Mouse (Mus musculus): ENCODE data around the gene Scrn3. TPM values are rescaled to one million over a fixed set of nuclear protein-coding genes. Genes with fewer than 3 reads are reported as not detected.

The Scrn3 gene
- polyA plus RNA-seq (2015; fragmentation: Nextera tagmentation; extraction: Ambion mirVana): 8.1 and 9.6 TPM in 2 replicates

DNA sequence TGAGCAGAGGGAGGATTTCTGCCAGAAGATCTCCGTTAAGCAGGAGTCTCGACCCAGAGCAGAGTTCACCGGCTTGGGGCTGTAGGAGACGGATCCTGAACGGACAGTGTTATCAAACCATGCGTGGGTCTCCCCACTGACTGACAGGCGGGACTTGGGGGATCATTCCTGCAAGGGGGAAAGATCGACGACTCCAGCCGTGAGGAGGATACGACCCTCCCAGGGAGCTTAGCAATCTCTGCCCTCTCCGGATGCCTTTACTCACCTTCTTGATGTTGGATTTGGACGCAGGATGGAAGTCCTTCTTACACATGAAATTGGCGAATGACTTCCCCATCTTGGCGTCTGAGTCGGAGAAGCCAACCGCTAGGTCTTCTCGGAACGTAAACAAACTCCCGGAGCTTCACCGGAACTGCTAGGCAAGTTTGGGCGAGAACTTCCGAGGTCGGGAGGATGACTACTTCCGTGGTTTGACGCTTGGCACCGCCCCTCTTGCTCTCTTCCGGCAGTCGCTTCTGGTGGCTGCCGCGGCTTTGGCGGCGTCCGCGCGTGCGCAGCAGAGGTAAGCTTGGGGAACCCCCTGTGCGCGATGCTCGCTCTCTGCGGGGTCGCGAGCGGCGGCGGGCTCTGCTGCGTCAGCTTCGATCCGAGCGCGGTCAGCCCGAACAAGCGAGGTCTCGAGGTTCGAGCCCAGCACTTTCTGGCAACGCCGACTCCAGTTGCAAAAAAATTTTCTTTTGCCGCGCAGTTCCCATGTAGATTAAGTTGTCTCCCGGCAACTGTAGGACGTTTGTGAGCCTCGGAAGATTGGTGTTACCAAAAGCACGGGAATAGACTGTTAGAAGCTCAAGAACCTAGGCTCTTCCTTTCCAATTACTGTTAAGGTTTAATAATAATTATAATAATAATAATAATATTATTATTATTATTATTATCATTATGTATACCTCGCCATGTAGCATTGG lies at the start of gene Scrn3, which contains the start of gene Cir1:
TSS of gene Scrn3 (plus strand) at position 450 of the 965 bp plus-strand sequence.
TSS of gene Cir1 (minus strand) at position 550 of the 965 bp plus-strand sequence.
- peaks cover 16% of the 10 kb centered on the region for H3K4me1 ChIP-seq (replicated peaks)
- under 1% methylated on average over 64 of the region's 64 CpGs for WGBS
- H3K9ac ChIP-seq (replicated peaks): peak within 1 kb of the TSS; percentile 75
- H3K27ac ChIP-seq: peak within 1 kb of the TSS; percentile 51
- peak within 1 kb of the TSS; percentile 73 for H3K4me3 ChIP-seq (replicated peaks)
- H3K4me2 ChIP-seq (replicated peaks): peak within 1 kb of the TSS; percentile 96
- H3K36me3 ChIP-seq: peaks cover 21% of the 10 kb centered on the region
- H3K9me3 ChIP-seq: no peaks in the 10 kb centered on the region
- H3K27me3 ChIP-seq: no peaks in the 10 kb centered on the region
- peak; percentile 98 for ATAC-seq

DNA sequence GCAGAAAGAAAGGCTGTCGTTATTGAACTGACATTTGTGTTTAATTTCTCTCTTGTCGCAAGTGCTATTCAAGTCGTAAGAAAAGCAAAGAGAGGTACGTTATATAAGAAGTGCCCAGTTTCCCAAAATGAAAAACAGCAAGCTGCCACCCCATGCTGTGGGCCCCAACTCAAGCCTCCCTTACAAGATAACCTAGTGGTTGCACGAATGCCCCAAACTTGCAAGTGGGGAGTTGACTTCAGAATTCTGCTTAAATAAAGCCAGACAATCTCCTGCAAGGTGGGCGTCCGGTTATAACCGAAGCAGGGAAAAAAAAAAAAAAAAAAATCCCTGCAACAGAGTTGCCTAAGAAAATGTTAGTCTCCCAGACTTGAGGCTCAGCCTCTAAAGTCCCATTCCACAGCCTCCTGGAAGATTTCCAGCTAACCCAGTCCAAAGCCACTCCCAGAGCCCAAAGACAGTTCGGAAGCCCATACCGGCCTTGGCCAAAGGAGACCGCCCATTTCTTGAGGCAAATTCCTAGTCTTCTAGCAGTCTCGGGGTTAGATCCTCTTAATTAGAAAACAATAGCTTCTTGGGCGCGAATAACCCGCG lies 49.1 kb upstream of the Scrn3 start:
- Histone ChIP-seq H3K4me2 (replicated peaks) (peak overlapping the region; percentile 54), H3K9ac (replicated peaks) (peak overlapping the region; percentile 51; the same call in 1 of the 2 replicates), H3K27ac (no peak overlapping the region), H3K4me1 (replicated peaks) (peaks cover 16% of the 10 kb centered on the region), H3K36me3 (no peaks in the 10 kb centered on the region), H3K4me3 (replicated peaks) (peak overlapping the region; percentile 34), H3K27me3 (peaks cover 70% of the 10 kb centered on the region), H3K9me3 (peaks cover 6% of the 10 kb centered on the region; the same call in 1 of the 2 replicates)
- ATAC-seq: no peak
- WGBS: 4% methylated on average over 16 of the region's 16 CpGs

DNA sequence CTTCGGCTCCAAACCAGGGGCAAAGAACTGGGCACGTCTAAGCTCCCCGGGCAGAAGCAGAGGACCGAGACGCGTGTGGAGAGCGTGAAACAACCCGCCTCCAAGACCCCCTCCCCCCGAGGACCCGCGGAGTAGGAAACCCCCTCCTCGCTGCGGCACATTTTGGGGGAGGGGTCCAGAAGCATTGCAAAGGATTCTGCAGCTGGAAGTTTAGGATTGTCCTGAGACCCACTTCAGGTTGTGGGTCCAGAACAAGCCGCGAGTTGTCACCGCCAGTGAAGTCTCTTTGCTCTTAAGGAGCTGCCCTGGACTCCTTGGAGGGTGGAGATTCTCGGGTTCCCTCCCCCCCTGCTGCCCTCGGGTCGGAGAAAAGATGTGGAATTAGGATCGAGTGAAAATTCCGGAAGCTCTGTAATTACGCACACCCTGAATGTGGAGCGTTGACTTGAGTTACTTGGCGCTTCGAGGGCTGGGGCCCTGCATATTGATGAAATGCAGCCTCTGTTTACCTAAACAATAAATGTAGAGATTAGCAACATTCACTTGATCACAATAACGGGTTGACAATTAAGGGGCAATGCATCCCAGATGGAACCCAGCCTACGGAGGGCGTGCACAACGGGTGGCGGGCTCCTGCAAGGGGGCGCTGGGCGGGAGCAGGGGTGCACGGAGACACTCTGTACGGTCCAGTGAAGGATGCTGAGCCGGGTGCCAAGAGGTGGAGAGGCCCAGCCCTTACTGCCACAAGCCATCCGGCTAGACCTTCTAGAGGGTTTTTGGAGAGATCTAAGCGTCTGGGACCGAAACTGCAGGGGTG lies 48.4 kb upstream of the Scrn3 start:
- 0 out of 2 replicates have a peak, but pooled peaks have one; percentile 43 for ATAC-seq
- H3K4me3 ChIP-seq (replicated peaks): peak overlapping the region; percentile 34
- H3K4me2 ChIP-seq (replicated peaks): peak overlapping the region; percentile 54
- H3K36me3 ChIP-seq: no peaks in the 10 kb centered on the region
- peak overlapping the region; percentile 51; the same call in 1 of the 2 replicates for H3K9ac ChIP-seq (replicated peaks)
- peaks cover 6% of the 10 kb centered on the region; the same call in 1 of the 2 replicates for H3K9me3 ChIP-seq
- H3K4me1 ChIP-seq (replicated peaks): peaks cover 16% of the 10 kb centered on the region
- WGBS: 2% methylated on average over 38 of the region's 38 CpGs
- H3K27me3 ChIP-seq: peaks cover 70% of the 10 kb centered on the region
- no peak overlapping the region for H3K27ac ChIP-seq

DNA sequence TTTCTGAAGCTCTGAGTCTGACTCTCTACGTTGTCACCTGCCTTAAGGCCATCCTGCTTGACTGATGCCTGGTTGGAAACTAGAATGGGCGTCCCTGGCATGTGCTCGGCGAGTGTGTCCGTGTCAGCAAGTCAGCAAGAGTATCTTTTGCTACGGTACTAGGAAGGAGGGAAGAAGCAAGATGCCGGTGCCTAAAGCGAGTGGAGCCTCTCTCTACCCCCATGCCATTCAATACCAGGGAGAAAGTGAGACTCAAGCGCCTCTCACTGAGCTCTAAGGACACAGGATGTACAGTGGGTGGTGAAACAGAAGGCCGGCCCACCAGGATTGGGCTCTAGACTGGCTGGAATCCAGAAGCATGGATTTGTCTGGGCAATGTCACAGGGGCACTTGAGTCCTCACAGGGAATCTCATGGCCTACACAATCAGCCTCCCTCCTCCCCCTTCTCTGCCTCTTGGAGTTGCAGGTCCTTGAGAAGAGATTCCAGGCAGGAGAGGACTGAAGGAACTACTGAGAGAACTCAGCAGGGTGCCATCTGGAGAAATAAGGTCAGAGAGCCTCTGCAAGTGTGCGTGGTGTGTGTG lies 47.7 kb upstream of the Scrn3 start:
- Histone ChIP-seq H3K4me2 (replicated peaks) (peak overlapping the region; percentile 54), H3K27ac (no peak overlapping the region), H3K9me3 (peaks cover 6% of the 10 kb centered on the region; the same call in 1 of the 2 replicates), H3K36me3 (no peaks in the 10 kb centered on the region), H3K4me3 (replicated peaks) (peak overlapping the region; percentile 34; the same call in 1 of the 2 replicates), H3K9ac (replicated peaks) (no peak overlapping the region), H3K4me1 (replicated peaks) (peaks cover 16% of the 10 kb centered on the region), H3K27me3 (peaks cover 75% of the 10 kb centered on the region)
- ATAC-seq: 0 out of 2 replicates have a peak, but pooled peaks have one; percentile 37
- 5% methylated on average over 11 of the region's 11 CpGs for WGBS

DNA sequence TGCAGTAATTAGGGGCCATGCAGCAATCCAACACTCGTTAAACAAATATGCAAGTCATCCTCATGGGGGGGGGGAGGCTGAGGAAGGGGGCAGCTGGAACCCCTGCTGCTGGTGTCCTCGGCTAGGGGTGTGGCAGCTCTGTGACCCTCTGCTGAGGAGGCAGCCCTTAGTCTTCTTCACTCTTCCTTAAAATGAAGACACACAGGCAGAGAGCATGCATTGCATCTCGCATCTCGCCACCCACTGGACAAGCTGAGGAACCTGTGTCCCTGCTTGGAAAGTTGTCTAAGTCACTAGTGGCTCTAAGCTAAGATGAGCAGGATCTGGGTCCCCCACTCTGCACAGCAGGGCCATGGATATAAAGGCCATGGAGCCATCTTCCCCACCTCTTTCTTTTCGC lies 46.4 kb upstream of the Scrn3 start:
- Histone ChIP-seq H3K9ac (replicated peaks) (no peak overlapping the region), H3K4me1 (replicated peaks) (peaks cover 25% of the 10 kb centered on the region), H3K9me3 (peaks cover 5% of the 10 kb centered on the region; the same call in 1 of the 2 replicates), H3K27me3 (peaks cover 88% of the 10 kb centered on the region), H3K36me3 (no peaks in the 10 kb centered on the region), H3K4me2 (replicated peaks) (no peak overlapping the region), H3K4me3 (replicated peaks) (no peak overlapping the region), H3K27ac (no peak overlapping the region)
- 9% methylated on average over 5 of the region's 5 CpGs for WGBS
- no peak for ATAC-seq

DNA sequence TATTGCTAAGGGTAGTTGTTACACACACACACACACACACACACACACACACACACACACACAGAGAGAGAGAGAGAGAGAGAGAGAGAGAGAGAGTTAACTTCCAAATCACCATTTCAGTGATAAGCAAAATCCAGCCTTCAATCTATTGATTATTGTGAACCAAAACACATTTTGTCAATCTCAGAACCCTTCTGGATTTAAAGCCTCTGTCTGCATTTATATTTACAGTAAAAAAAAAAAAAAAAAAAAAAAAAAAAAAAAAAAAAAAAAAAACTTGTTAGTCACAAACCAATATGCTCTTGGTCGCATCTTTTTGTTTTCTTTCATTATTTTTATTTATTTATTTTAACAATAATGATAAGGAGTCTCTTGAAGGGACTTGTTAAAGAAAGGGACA lies 45.8 kb upstream of the Scrn3 start:
- Histone ChIP-seq H3K9ac (replicated peaks) (no peak overlapping the region), H3K4me1 (replicated peaks) (peaks cover 30% of the 10 kb centered on the region), H3K4me2 (replicated peaks) (no peak overlapping the region), H3K36me3 (no peaks in the 10 kb centered on the region), H3K4me3 (replicated peaks) (no peak overlapping the region), H3K27me3 (peaks cover 94% of the 10 kb centered on the region), H3K9me3 (peaks cover 3% of the 10 kb centered on the region; the same call in 1 of the 2 replicates), H3K27ac (no peak overlapping the region)
- WGBS: 58% methylated on average over 1 of the region's 1 CpGs
- no peak for ATAC-seq

DNA sequence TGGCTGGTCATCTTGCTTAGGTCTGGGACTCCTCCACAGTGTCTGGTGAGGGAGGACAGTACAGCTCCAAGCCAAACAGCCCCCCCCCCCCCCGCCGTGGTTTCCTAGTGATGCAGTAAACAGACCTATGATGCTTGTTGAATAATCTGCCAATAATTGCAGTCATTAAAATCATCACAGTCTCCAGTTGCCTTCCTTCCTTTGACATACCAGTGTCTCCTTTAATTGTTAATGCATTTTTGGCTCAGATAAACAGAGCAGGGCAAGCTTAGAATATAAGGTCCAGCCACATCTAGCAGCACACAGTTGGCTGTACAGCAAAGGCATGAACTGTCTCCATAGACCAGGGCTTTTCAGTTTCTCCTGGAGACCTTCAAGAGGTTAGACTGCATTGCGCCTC lies 45.2 kb upstream of the Scrn3 start:
- 17% methylated on average over 3 of the region's 3 CpGs for WGBS
- Histone ChIP-seq H3K4me3 (replicated peaks) (no peak overlapping the region), H3K9ac (replicated peaks) (no peak overlapping the region), H3K9me3 (no peaks in the 10 kb centered on the region), H3K4me1 (replicated peaks) (peaks cover 36% of the 10 kb centered on the region), H3K27me3 (peaks cover 94% of the 10 kb centered on the region), H3K4me2 (replicated peaks) (no peak overlapping the region), H3K27ac (no peak overlapping the region), H3K36me3 (no peaks in the 10 kb centered on the region)
- ATAC-seq: no peak

DNA sequence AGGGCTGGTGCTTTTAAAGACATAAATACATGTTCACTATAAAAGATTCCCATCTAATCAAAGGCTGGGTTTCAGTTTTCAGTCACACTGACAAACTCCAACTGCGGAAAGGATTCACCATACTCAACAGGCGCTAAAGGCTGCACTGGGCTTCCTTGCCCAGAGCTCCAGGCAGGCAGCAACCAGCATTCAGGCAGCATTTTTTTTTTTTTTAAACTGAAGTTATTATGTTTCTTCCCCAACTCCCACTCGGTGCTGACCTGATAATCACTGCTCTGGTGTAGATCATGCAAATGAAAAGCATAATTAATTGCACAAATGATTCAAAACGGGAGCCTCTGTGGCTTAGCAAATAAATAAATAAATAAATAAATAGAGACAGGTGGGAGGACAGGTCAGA lies 44.6 kb upstream of the Scrn3 start:
- Histone ChIP-seq H3K4me3 (replicated peaks) (no peak overlapping the region), H3K27ac (no peak overlapping the region), H3K9ac (replicated peaks) (no peak overlapping the region), H3K4me1 (replicated peaks) (peaks cover 41% of the 10 kb centered on the region), H3K36me3 (no peaks in the 10 kb centered on the region), H3K4me2 (replicated peaks) (no peak overlapping the region; the same call in 1 of the 2 replicates), H3K9me3 (no peaks in the 10 kb centered on the region), H3K27me3 (peaks cover 94% of the 10 kb centered on the region)
- ATAC-seq: no peak
- 2% methylated on average over 4 of the region's 4 CpGs for WGBS

DNA sequence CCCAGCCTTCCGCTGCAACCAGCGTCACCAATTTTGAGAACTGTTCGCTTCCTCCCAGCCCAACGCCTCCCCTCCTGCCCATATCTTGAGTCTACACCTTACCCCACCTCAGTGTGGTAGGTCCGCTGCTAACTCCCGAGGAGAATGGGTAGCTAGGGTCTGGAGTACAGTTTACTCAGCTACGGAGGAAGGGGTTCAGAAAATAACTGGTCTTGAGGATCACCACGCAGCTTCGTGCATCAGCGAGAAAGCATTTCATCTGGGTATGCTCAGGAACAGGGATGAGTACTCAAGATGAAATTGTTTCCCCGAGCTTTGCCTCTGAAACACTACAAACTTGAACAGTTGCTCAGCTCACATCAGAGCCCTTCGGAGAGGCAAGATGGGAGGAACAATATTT lies 44.1 kb upstream of the Scrn3 start:
- no peak overlapping the region for H3K4me3 ChIP-seq (replicated peaks)
- peaks cover 94% of the 10 kb centered on the region for H3K27me3 ChIP-seq
- WGBS: 2% methylated on average over 12 of the region's 12 CpGs
- H3K9me3 ChIP-seq: no peaks in the 10 kb centered on the region
- H3K4me1 ChIP-seq (replicated peaks): peaks cover 45% of the 10 kb centered on the region
- no peak for ATAC-seq
- no peaks in the 10 kb centered on the region for H3K36me3 ChIP-seq
- H3K27ac ChIP-seq: no peak overlapping the region
- no peak overlapping the region for H3K9ac ChIP-seq (replicated peaks)
- peak overlapping the region; percentile 17; the same call in 1 of the 2 replicates for H3K4me2 ChIP-seq (replicated peaks)

DNA sequence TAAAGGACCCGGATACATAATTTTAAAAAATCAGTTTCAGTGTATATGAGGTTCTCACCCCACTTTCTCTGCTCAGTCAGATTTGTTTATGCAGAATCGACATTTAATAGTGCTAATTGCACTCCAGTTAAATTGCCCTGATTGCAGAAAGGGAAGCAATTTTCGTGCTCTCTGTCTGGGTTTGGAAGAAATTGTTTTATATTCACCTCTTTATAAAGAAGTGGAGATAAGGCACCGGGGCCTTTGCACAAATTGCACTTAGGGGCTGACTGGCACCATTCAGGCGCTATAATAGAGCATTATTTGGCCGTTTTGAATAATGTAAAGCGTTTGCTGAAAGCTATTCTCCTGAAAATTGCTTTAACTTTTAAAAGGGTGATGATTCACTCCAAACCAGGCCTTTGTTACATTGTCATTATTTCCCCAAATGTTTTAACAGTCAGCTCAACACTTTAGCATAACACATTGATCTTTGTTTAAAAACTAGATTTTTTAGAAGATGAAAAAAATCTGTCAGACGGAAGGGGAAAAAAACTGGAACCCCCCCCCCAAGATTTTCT lies 43.5 kb upstream of the Scrn3 start:
- peaks cover 46% of the 10 kb centered on the region for H3K4me1 ChIP-seq (replicated peaks)
- no peak for ATAC-seq
- H3K4me2 ChIP-seq (replicated peaks): no peak overlapping the region
- H3K4me3 ChIP-seq (replicated peaks): no peak overlapping the region
- no peak overlapping the region for H3K27ac ChIP-seq
- H3K9ac ChIP-seq (replicated peaks): no peak overlapping the region
- no peaks in the 10 kb centered on the region for H3K9me3 ChIP-seq
- WGBS: 4% methylated on average over 8 of the region's 8 CpGs
- H3K36me3 ChIP-seq: no peaks in the 10 kb centered on the region
- H3K27me3 ChIP-seq: peaks cover 94% of the 10 kb centered on the region

DNA sequence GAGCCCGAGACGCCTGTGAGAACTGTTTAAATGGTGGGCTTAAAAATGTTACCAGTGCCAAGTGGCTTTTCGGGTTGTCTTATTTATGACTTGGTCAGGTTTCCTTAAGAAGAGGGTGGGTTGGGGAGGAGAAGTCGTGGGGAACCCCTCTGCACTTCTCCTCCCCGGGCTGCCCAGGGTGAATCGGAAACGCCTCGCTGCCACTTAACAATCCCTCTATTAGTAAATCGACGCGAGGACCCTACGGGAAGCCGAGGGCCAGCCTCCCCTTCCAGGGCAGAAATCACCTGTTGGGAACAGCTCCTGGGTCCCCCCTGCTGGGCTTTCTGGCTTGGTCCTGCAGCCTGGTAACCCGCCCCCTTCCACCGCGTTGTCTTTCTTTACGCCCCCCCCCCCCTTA lies 42.7 kb upstream of the Scrn3 start:
- Histone ChIP-seq H3K4me2 (replicated peaks) (peak overlapping the region; percentile 57; the same call in 1 of the 2 replicates), H3K4me1 (replicated peaks) (peaks cover 46% of the 10 kb centered on the region), H3K27ac (no peak overlapping the region), H3K27me3 (peaks cover 94% of the 10 kb centered on the region), H3K4me3 (replicated peaks) (no peak overlapping the region), H3K36me3 (no peaks in the 10 kb centered on the region), H3K9ac (replicated peaks) (no peak overlapping the region), H3K9me3 (no peaks in the 10 kb centered on the region)
- no peak for ATAC-seq
- under 1% methylated on average over 17 of the region's 17 CpGs for WGBS

Data from midbrain, embryonic 13.5 days (tissue).